Mouse (Mus musculus) stomach, postnatal 0 days (tissue): ENCODE results near the gene Rsph10b.

ENCODE experiments used
- CTCF ChIP-seq: IDR thresholded peaks from 2 replicates; pipeline ENCODE4 v1.5.1; 2016; ENCODE audit warnings: antibody characterized with exemption, low read depth, mild to moderate bottlenecking, moderate library complexity
- EP300 ChIP-seq: optimal IDR thresholded peaks from 2 replicates; pipeline ENCODE3; 2016; ENCODE audit warnings: antibody characterized with exemption

DNA sequence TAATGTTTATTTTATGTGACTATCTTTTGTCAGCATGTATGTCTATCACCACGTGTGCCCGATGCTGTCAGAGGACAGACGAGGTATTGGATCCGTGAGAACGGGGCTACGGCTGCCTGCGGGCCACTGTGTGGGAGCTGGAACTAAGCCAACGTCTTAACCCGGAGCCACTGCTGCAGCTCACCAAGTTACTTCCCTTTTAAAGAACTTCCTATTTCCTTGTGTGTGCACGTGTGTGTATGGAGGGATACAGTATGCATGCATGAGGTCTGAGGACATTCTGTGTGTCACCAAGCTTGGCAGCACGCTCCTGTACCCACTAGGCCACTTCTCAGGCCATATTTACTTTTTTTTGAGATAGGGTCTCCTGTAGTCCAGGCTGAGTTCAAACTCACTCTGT, 57.3 kb downstream of the Rsph10b start:
- TF ChIP-seq CTCF (no peak), EP300 (no peak)
